Mouse (Mus musculus) lung, embryonic 14.5 days (tissue): ENCODE results near the gene Grap. TPM values are rescaled to one million over a fixed set of nuclear protein-coding genes. Genes with fewer than 3 reads are reported as not detected.

Experiments used
- ATAC-seq: fragments of 200-750 bp; cut with Nextera tagmentation; 2 replicates; pipeline ENCODE4 v1.8.0; 2017; ENCODE audit warnings: mild to moderate bottlenecking, moderate TSS enrichment, moderate library complexity; ENCODE audit not compliant: insufficient read depth
- DNase-seq: peaks from one replicate; pipeline ENCODE4 v3.0.0-alpha.2; 2015
- H3K27ac ChIP-seq: fragments of 300-500 bp; sonication (generic); 2 replicates; pipeline ENCODE4 v1.5.1; 2014; ENCODE audit warnings: low read depth, mild to moderate bottlenecking, moderate library complexity
- H3K27me3 ChIP-seq: fragments of 300-500 bp; sonication (generic); 2 replicates; pipeline ENCODE4 v1.6.1; 2014; ENCODE audit warnings: low read length, control low read depth; ENCODE audit not compliant: insufficient read depth
- H3K36me3 ChIP-seq: fragments of 300-500 bp; sonication (generic); 2 replicates; pipeline ENCODE4 v1.6.1; 2014; ENCODE audit warnings: control low read depth; ENCODE audit not compliant: insufficient read depth
- H3K4me1 ChIP-seq: fragments of 300-500 bp; sonication (generic); 2 replicates; pipeline ENCODE4 v1.6.1; 2014; ENCODE audit warnings: antibody characterized with exemption, control low read depth; ENCODE audit not compliant: insufficient read depth
- H3K4me2 ChIP-seq: fragments of 300-500 bp; sonication (generic); 2 replicates; pipeline ENCODE4 v1.6.1; 2014; ENCODE audit warnings: mild to moderate bottlenecking
- H3K4me3 ChIP-seq: fragments of 300-500 bp; sonication (generic); 2 replicates; pipeline ENCODE4 v1.5.1; 2014; ENCODE audit warnings: low read depth, low read length
- H3K9ac ChIP-seq: fragments of 300-500 bp; sonication (generic); 2 replicates; pipeline ENCODE4 v1.6.1; 2014
- H3K9me3 ChIP-seq: fragments of 300-500 bp; sonication (generic); 2 replicates; pipeline ENCODE4 v1.6.1; 2016; ENCODE audit warnings: low read depth, low read length, control low read depth
- CTCF ChIP-seq: IDR thresholded peaks from 2 replicates; pipeline ENCODE4 v1.5.1; 2016; ENCODE audit warnings: antibody characterized with exemption, low read depth
- WGBS: fragments of 180-500 bp; shearing (Covaris S2); extraction: QIAGEN DNeasy Blood & Tissue Kit; methylation state at CpG from one replicate; pipeline ENCODE4 v1.1.7; 2014; 5-methylcytosine and 5-hydroxymethylcytosine counted together
- polyA plus RNA-seq: library from polyadenylated mRNA; unstranded; fragments of >200 nt; fragmentation: Nextera tagmentation; extraction: Ambion mirVana; gene quantifications from 2 replicates; pipeline ENCODE4 v1.2.1, GENCODE M21; 2014

The Grap gene
- polyA plus RNA-seq, 1 experiment from 2014 or later: 29.5 TPM

- H3K9me3 ChIP-seq: no peaks in the 10 kb centered on the region
- DNase-seq (no peak), ATAC-seq (no peak)
- no peak overlapping the region for H3K4me2 ChIP-seq
- H3K27me3 ChIP-seq: no peaks in the 10 kb centered on the region
- H3K4me1 ChIP-seq: no peaks in the 10 kb centered on the region
- H3K36me3 ChIP-seq: no peaks in the 10 kb centered on the region
- no peak overlapping the region for H3K9ac ChIP-seq
- no peak overlapping the region for H3K4me3 ChIP-seq
- TF ChIP-seq CTCF: no peak
- WGBS: 71% methylated on average over 5 of the region's 5 CpGs
- H3K27ac ChIP-seq: no peak overlapping the region
These were observed 46.4 kb downstream of the Grap start for GRCm38 (mm10) chr11:61699460-61699859.

GRCm38 (mm10) chr11:61699933-61700332 is 46.9 kb downstream of the Grap start:
- 64% methylated on average over 4 of the region's 4 CpGs for WGBS
- H3K9ac ChIP-seq: no peak overlapping the region

GRCm38 (mm10) chr11:61701696-61702095 is 48.6 kb downstream of the Grap start:
- H3K4me1 ChIP-seq: no peaks in the 10 kb centered on the region
- no peak overlapping the region for H3K27ac ChIP-seq
- H3K36me3 ChIP-seq: no peaks in the 10 kb centered on the region
- H3K9me3 ChIP-seq: no peaks in the 10 kb centered on the region
- no peak for DNase-seq
- H3K27me3 ChIP-seq: no peaks in the 10 kb centered on the region
- H3K4me2 ChIP-seq: no peak overlapping the region
- no peak overlapping the region for H3K9ac ChIP-seq
- TF ChIP-seq CTCF: no peak
- no peak overlapping the region for H3K4me3 ChIP-seq
- ATAC-seq: no peak
- 73% methylated on average over 5 of the region's 5 CpGs for WGBS

More at GRCm38 (mm10) chr11:61699933-61700332, 46.9 kb downstream of the Grap start:
- Histone ChIP-seq H3K36me3 (no peaks in the 10 kb centered on the region), H3K4me2 (no peak overlapping the region), H3K9me3 (no peaks in the 10 kb centered on the region), H3K4me1 (no peaks in the 10 kb centered on the region), H3K27ac (no peak overlapping the region), H3K4me3 (no peak overlapping the region), H3K27me3 (no peaks in the 10 kb centered on the region)
- TF ChIP-seq CTCF: no peak
- no peak for ATAC-seq
- no peak for DNase-seq

GRCm38 (mm10) chr11:61702494-61702893 is 49.4 kb downstream of the Grap start:
- Histone ChIP-seq H3K4me2 (no peak overlapping the region), H3K9me3 (no peaks in the 10 kb centered on the region), H3K27me3 (no peaks in the 10 kb centered on the region), H3K9ac (no peak overlapping the region), H3K4me3 (no peak overlapping the region), H3K4me1 (no peaks in the 10 kb centered on the region), H3K36me3 (no peaks in the 10 kb centered on the region), H3K27ac (no peak overlapping the region)
- TF ChIP-seq CTCF: no peak
- no peak for DNase-seq
- ATAC-seq: no peak
- WGBS: 84% methylated on average over 5 of the region's 5 CpGs

- Histone ChIP-seq H3K27me3 (no peaks in the 10 kb centered on the region), H3K4me3 (no peak overlapping the region), H3K4me1 (no peaks in the 10 kb centered on the region), H3K36me3 (no peaks in the 10 kb centered on the region), H3K4me2 (no peak overlapping the region), H3K9me3 (no peaks in the 10 kb centered on the region), H3K27ac (no peak overlapping the region), H3K9ac (no peak overlapping the region)
- ATAC-seq (no peak), DNase-seq (no peak)
- 79% methylated on average over 2 of the region's 2 CpGs for WGBS
- TF ChIP-seq CTCF: no peak
These were observed 52.5 kb downstream of the Grap start for GRCm38 (mm10) chr11:61705581-61705980.

GRCm38 (mm10) chr11:61706232-61706631 is 53.2 kb downstream of the Grap start:
- WGBS: 55% methylated on average over 4 of the region's 4 CpGs
- no peak overlapping the region for H3K9ac ChIP-seq
- ATAC-seq (no peak), DNase-seq (no peak)
- no peak overlapping the region for H3K4me2 ChIP-seq
- H3K4me1 ChIP-seq: no peaks in the 10 kb centered on the region
- no peaks in the 10 kb centered on the region for H3K9me3 ChIP-seq
- H3K27me3 ChIP-seq: no peaks in the 10 kb centered on the region
- no peaks in the 10 kb centered on the region for H3K36me3 ChIP-seq
- no peak for TF ChIP-seq CTCF
- no peak overlapping the region for H3K27ac ChIP-seq
- no peak overlapping the region for H3K4me3 ChIP-seq

GRCm38 (mm10) chr11:61708928-61709327 is 55.9 kb downstream of the Grap start:
- H3K9ac ChIP-seq: no peak overlapping the region
- TF ChIP-seq CTCF: 0 out of 2 replicates have a peak, but pooled peaks have one; percentile 5
- H3K4me1 ChIP-seq: no peaks in the 10 kb centered on the region
- DNase-seq (no peak), ATAC-seq (no peak)
- no peaks in the 10 kb centered on the region for H3K9me3 ChIP-seq
- no peak overlapping the region for H3K4me3 ChIP-seq
- H3K36me3 ChIP-seq: no peaks in the 10 kb centered on the region
- no peak overlapping the region for H3K4me2 ChIP-seq
- no peak overlapping the region for H3K27ac ChIP-seq
- 58% methylated on average over 3 of the region's 3 CpGs for WGBS
- no peaks in the 10 kb centered on the region for H3K27me3 ChIP-seq
